8 mouse cellular contexts compared by ENCODE assay signal in genomic region chr7:120835449-120836359, GRCm38 (mm10). TPM values are rescaled to one million over a fixed set of nuclear protein-coding genes. Genes with fewer than 3 reads are reported as not detected.
A peak's percentile ranks its signal among the peaks of the same experiment; 100 is the strongest.
DNase-seq lines count a peak whose midpoint lies in the region; ATAC-seq lines count a peak whose summit lies in the region.

No protein-coding gene starts in this region.

- H3K4me1 ChIP-seq in intestine, embryonic 15.5 days (replicated peaks): peaks cover 9% of the 10 kb centered on the region; the same call in 1 of the 2 replicates

- intact Hi-C loops in gastrocnemius, postnatal 36 days (cut with DNase I): loop anchor here (1.0 to 10.0 kb wide), 3 partner anchors 82 to 941 kb away; partner anchors contain the start of genes Dcun1d3, Lyrm1, Mettl9 and Polr3e
- intact Hi-C loops in left cerebral cortex, postnatal 25 days (cut with DNase I): loop anchor here (1.0 to 10.0 kb wide), 2 partner anchors 82 to 229 kb away; partner anchors contain the start of gene Polr3e

- H3K27ac ChIP-seq in intestine, embryonic 15.5 days: peak overlapping the region; percentile 79; the same call in 1 of the 2 replicates

- peak; percentile 90 for ATAC-seq in intestine, embryonic 15.5 days

- H3K36me3 ChIP-seq in intestine, embryonic 15.5 days: no peaks in the 10 kb centered on the region

- no peaks in the 10 kb centered on the region for H3K27me3 ChIP-seq in intestine, embryonic 15.5 days (replicated peaks)

- under 1% methylated on average over 41 of the region's 41 CpGs for WGBS in intestine, embryonic 15.5 days

- no peaks in the 10 kb centered on the region for H3K9me3 ChIP-seq in intestine, embryonic 15.5 days

- peak; percentile 92 for DNase-seq in adrenal gland, adult 8-10 months
- peak; percentile 94 for DNase-seq in embryo, embryonic 11.5 days (ENCODE audit: low read depth, low spot score)
- DNase-seq in gastrocnemius, postnatal 36 days: peak; percentile 87 to 95
- peak; percentile 97 for DNase-seq in left cerebral cortex, postnatal 25 days (ENCODE audit: low spot score in 2 of 2)
- peak; percentile 94 for DNase-seq in mesoderm, embryonic 11.5 days (ENCODE audit: low read depth, low spot score)
- DNase-seq in right cerebral cortex, postnatal 25 days: peak; percentile 95
- DNase-seq in urinary bladder, postnatal 36 days (ENCODE audit: low spot score in 2 of 2): peak; percentile 95 to 96

- peak overlapping the region; percentile 50 for H3K9ac ChIP-seq in intestine, embryonic 15.5 days

- H3K4me3 ChIP-seq in intestine, embryonic 15.5 days (replicated peaks): peak overlapping the region; percentile 55

- peak overlapping the region; percentile 61 for H3K4me2 ChIP-seq in intestine, embryonic 15.5 days (replicated peaks)

RNA-seq across cellular contexts. Expression of gene Eef2k, which starts 6.9 kb away (rescaled TPM):
- 10 to 100 TPM; 27.2 to 51.2 (median 40.8) TPM for total RNA-seq in adrenal gland, adult 8-10 months (2022)
- 10 to 100 TPM; 55.7 to 60.3 TPM for total RNA-seq in gastrocnemius, postnatal 36 days (2021)
- 44.4 and 47.2 TPM in 2 replicates for polyA plus RNA-seq in intestine, embryonic 15.5 days (2015; fragmentation: Nextera tagmentation; extraction: Ambion mirVana)
- total RNA-seq in left cerebral cortex, postnatal 25 days (2021): 10 to 100 TPM; 28.6 to 30.7 TPM

RNA-seq across cellular contexts. Expression of gene Gm5737, which starts 23.5 kb away (rescaled TPM):
- total RNA-seq in adrenal gland, adult 8-10 months (2022): not detected
- under 1 TPM; 0.32 to 0.61 TPM for total RNA-seq in gastrocnemius, postnatal 36 days (2021)
- polyA plus RNA-seq in intestine, embryonic 15.5 days (2015; fragmentation: Nextera tagmentation; extraction: Ambion mirVana): not detected in 2 replicates
- not detected for total RNA-seq in left cerebral cortex, postnatal 25 days (2021)

Comparison
In these comparisons a context has a peak if more than half of its experiments do, and no peak if none do; other contexts are left out.
1. Peak in every context shown above with its lines: DNase-seq, ATAC-seq, H3K4me3 ChIP-seq and H3K27ac ChIP-seq.